Mouse (Mus musculus) lung, adult 2 months (tissue): Measurements from ENCODE around the gene Nexn.

ENCODE experiments used
- CTCF ChIP-seq: fragments of 200-500 bp; IDR thresholded peaks from 2 replicates; pipeline ENCODE4 v1.5.1; 2011; ENCODE audit warnings: mild to moderate bottlenecking, low read length, control low read depth; ENCODE audit not compliant: insufficient read depth
- POLR2A ChIP-seq: fragments of 200-500 bp; IDR thresholded peaks from 2 replicates; pipeline ENCODE4 v1.6.1; 2011; ENCODE audit warnings: low read depth, mild to moderate bottlenecking, control low read depth, low read length, borderline replicate concordance; ENCODE audit errors: extremely low read depth

DNA sequence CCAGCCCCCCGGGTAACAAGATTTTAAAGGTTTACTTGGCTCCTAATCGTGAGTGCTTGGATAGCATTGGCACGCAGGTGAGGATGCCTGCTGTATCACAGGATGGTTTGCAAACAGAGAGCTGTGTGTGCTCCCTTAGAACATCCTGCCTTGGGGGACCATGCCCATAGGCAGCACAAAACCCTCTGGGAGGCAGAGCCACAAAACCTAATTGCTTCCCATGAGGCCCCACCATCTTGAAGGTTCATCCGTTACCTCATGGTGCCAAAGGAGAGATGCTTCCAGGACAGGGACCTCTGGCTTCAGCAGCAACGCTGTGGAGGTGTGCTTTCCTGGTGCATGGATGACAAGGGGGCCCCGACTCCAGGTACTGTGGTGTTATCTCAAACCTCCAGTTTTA is 5.7 kb upstream of the Nexn start:
- TF ChIP-seq CTCF (no peak), POLR2A (no peak)
